Mouse (Mus musculus): ENCODE data around the gene Surf4. TPM values are rescaled to one million over a fixed set of nuclear protein-coding genes. Genes with fewer than 3 reads are reported as not detected.

The Surf4 gene
- 185 and 187 TPM in 2 replicates for polyA plus RNA-seq (2016; fragmentation: Nextera tagmentation; extraction: Ambion mirVana)

DNA sequence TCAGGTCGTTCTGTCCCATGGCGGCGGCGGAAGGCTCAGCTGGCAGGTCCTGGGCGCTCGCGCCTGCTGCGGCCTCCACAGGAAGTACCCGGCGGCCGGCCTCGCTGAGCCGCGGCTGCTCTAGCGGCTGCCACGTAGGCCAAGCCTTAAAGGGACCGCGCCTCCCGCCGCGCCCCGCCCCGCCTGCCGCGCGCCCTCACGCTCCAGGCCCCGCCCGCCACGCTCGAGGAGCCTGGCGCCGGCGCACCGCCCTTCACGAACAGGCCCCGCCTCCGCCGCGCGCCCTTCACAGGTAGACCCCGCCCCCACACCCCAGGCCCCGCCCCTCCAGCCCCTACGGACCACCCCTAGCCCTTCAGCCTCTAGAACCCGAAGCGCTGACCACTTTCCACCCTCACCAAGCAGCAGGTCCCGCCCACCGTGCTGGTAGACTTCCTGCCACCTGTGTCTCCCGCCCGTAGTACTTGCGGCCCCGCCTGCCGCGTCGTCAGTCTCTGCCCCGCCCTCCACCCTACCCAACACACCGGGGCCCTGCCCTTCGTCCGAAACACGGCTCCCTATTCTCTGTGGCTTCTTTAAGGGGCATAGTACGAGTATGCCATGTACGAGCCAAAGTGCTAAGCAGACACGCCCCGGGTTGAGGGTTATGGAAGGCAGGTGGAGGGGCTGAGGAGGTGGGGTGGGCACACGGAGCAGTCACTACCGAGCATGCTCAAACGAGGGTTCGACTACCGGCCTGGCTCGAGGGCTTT lies at the start of gene Surf4, which contains the start of gene Stkld1:
TSS of gene Surf4 (minus strand) at position 625 of the 752 bp plus-strand sequence.
TSS of gene Stkld1 (plus strand) at position 744 of the 752 bp plus-strand sequence.
- Histone ChIP-seq H3K36me3 (peaks cover 29% of the 10 kb centered on the region), H3K4me3 (peak within 1 kb of the TSS; percentile 97), H3K9me3 (no peaks in the 10 kb centered on the region), H3K4me1 (peaks cover 14% of the 10 kb centered on the region; the same call in 1 of the 2 replicates), H3K4me2 (replicated peaks) (peak within 1 kb of the TSS; percentile 72), H3K27me3 (no peaks in the 10 kb centered on the region), H3K27ac (peak within 1 kb of the TSS; percentile 88), H3K9ac (peak within 1 kb of the TSS; percentile 95)
- 2% methylated on average over 61 of the region's 70 CpGs for WGBS
- ATAC-seq (ENCODE audit: insufficient number of reproducible peaks, insufficient read depth, low FRiP score, low TSS enrichment): peak; percentile 91

DNA sequence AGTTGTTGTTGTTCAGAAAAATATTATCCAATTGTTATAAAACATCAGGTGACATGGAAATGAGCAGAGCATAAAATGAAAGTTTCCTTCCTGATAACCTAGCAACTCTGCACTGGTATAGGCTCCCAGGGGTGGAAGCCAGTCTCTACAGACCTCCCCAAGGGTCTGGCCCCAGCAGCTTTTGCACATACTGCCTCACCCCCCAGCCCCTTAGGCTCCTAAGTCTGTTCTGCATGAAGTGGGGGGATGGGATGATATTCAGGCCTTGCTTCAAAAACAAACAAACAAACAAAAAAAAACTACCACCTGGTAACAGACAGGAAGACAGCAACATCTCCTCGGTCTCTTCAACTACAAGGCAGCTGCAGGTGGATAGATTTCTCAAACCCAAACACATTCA lies 46.6 kb upstream of the Surf4 start:
- Histone ChIP-seq H3K9me3 (no peaks in the 10 kb centered on the region), H3K9ac (no peak overlapping the region), H3K4me1 (no peaks in the 10 kb centered on the region), H3K4me3 (no peak overlapping the region), H3K27ac (no peak overlapping the region), H3K27me3 (no peaks in the 10 kb centered on the region), H3K36me3 (no peaks in the 10 kb centered on the region), H3K4me2 (replicated peaks) (no peak overlapping the region)
- ATAC-seq (ENCODE audit: insufficient number of reproducible peaks, insufficient read depth, low FRiP score, low TSS enrichment): no peak
- 59% methylated on average over 1 of the region's 1 CpGs for WGBS

DNA sequence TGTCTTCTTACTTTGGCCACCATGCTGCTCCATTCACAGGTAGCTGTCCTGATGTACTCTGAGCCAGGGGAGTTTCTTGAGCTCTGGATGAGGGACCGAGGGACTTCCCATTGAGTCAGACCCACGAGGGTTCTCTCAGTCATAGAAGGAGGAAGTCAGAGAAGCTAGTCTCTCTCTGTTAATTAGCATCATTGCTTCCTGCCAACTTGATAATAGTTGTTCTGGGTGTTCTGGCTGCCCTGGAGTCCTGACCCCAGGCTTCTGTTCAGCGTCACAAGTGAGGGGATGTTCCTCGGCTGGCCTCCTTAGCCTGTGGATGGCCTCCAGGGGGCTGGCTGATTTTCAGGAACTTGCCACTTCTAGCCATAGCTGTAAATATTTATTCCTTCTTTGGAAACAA lies 40.2 kb upstream of the Surf4 start:
- H3K4me3 ChIP-seq: no peak overlapping the region
- 44% methylated on average over 4 of the region's 4 CpGs for WGBS
- H3K9me3 ChIP-seq: no peaks in the 10 kb centered on the region
- H3K27ac ChIP-seq: no peak overlapping the region
- no peak for ATAC-seq (ENCODE audit: insufficient number of reproducible peaks, insufficient read depth, low FRiP score, low TSS enrichment)
- H3K4me1 ChIP-seq: no peaks in the 10 kb centered on the region
- H3K27me3 ChIP-seq: 0 out of 2 replicates have a peak, but pooled peaks cover 9% of the 10 kb centered on the region
- H3K4me2 ChIP-seq (replicated peaks): no peak overlapping the region
- H3K9ac ChIP-seq: no peak overlapping the region
- no peaks in the 10 kb centered on the region for H3K36me3 ChIP-seq

DNA sequence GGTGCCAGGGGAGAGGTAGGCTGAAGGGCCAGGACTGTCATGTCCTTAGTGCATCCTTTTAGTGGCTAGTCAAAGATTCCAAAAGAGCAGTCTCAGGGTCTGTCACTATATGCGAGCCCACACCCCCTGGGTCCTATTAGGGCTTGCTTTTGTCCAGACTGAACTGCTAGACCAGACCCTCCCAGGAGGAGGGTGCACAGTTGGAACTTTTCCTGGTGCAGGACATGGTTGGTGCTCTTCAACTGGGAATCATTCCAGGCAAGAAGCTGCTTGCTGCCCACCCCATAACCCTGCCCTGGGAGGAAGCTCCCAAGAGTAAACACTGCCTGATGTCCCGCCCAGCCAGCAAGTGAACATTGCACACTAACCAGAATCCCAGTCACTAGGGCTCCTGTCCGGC lies 39.4 kb upstream of the Surf4 start, which contains the start of gene Adamts13:
TSS of gene Adamts13 (plus strand) at position 301 of the 400 bp plus-strand sequence.
- Histone ChIP-seq H3K4me1 (no peaks in the 10 kb centered on the region), H3K4me2 (replicated peaks) (no peak within 1 kb of the TSS), H3K36me3 (no peaks in the 10 kb centered on the region), H3K27me3 (0 out of 2 replicates have a peak, but pooled peaks cover 9% of the 10 kb centered on the region), H3K27ac (no peak within 1 kb of the TSS), H3K4me3 (no peak within 1 kb of the TSS), H3K9me3 (no peaks in the 10 kb centered on the region), H3K9ac (no peak within 1 kb of the TSS)
- ATAC-seq (ENCODE audit: insufficient number of reproducible peaks, insufficient read depth, low FRiP score, low TSS enrichment): no peak
- 74% methylated on average over 3 of the region's 3 CpGs for WGBS

DNA sequence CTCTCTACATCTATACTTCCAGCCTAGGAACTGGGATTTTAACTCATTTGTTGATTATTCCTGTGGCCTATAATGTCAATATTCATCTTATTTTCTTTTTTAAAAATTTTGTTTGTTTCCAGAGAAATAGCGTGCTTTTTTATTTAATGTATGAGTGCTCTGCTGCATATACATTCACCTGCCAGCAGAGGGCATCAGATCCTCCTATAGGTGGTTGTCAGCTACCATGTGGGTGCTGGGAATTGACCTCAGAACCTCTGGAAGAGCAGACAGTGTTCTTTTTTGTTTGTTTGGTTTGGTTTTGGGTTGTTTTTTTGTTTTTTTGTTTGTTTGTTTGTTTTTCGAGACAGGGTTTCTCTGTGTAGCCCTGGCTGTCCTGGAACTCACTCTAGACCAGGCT lies 33.5 kb upstream of the Surf4 start:
- H3K36me3 ChIP-seq: 0 out of 2 replicates have a peak, but pooled peaks cover 2% of the 10 kb centered on the region
- H3K4me2 ChIP-seq (replicated peaks): no peak overlapping the region
- H3K4me3 ChIP-seq: no peak overlapping the region
- ATAC-seq (ENCODE audit: insufficient number of reproducible peaks, insufficient read depth, low FRiP score, low TSS enrichment): no peak
- peaks cover 13% of the 10 kb centered on the region for H3K4me1 ChIP-seq
- H3K9ac ChIP-seq: no peak overlapping the region
- H3K27me3 ChIP-seq: 0 out of 2 replicates have a peak, but pooled peaks cover 4% of the 10 kb centered on the region
- H3K9me3 ChIP-seq: no peaks in the 10 kb centered on the region
- no peak overlapping the region for H3K27ac ChIP-seq
- 77% methylated on average over 2 of the region's 2 CpGs for WGBS

DNA sequence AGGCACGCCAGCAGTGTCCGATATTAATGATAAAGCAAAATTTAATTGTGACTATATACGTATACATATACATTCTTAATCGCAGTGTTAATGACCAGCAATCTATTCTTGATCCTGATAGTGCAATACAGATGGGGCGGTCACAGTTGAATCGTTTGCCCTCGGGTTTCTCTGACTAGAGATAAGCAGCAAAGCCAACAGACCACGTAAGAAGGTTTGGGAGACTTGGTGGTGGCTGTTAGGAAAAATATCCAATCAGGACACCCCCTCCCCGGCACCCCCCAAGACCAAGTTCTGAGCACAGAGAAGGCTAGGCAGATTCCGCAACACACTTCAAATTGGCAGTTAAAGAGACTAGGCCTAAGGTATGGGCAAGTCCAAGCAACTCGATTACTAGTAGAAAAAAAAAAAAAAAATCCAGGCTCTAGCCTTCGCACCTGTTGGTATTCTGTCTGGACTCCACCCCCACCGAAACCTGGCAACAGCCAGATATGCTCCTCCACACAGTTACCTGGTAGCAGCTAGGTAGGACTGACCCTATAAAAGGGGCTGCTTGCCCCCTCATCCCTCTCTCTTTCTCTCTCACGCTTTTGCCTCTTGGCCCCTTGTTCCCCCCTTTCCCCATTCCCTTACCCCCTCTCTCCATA lies 31.1 kb upstream of the Surf4 start:
- 18% methylated on average over 14 of the region's 14 CpGs for WGBS
- H3K9me3 ChIP-seq: no peaks in the 10 kb centered on the region
- no peak for ATAC-seq (ENCODE audit: insufficient number of reproducible peaks, insufficient read depth, low FRiP score, low TSS enrichment)

DNA sequence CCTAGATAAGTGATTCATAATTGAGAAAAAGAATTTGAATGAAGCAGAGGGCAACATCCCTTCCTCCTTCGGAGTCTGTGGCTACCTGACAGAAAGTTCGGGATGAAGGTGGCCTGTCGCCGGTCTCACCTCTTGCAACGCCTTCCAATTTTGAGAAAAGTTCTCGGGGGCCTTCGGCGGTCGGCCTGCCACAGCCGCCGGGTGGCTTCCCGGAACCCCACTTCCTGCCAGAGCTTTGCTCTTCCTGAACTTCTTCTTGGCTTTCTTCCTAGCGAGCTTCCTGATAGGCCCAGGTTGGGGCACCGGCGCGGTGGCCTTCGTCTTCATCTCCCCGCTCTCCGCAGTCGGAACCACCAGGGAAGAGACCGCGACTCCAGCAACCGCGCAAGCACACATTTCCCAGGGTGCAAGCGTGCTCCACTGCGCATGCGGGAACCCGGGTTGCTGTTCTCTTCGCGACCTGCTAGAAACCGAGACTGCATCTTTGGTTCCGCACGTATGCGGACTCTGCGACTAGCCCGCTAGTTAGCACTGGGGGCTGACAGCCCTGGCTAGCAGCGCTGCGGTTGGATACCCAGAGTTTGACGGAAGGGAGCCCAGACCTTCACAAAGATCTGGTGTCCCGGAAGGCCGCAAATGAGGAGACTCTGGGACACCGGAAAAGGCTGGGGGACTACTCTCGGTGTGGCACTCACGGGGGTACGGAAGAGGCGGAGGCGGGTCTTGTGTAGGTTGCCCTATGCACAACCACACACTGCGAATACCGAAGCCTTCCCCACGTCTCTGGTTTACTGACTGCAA lies 30.4 kb upstream of the Surf4 start, which contains the start of gene Rexo4:
TSS of gene Rexo4 (minus strand) at position 464 of the 801 bp plus-strand sequence.
- no peaks in the 10 kb centered on the region for H3K9me3 ChIP-seq
- peak; percentile 94 for ATAC-seq (ENCODE audit: insufficient number of reproducible peaks, insufficient read depth, low FRiP score, low TSS enrichment)
- peak within 1 kb of the TSS; percentile 80 for H3K4me3 ChIP-seq
- peak within 1 kb of the TSS; percentile 82 for H3K4me2 ChIP-seq (replicated peaks)
- peak within 1 kb of the TSS; percentile 97 for H3K27ac ChIP-seq
- H3K27me3 ChIP-seq: no peaks in the 10 kb centered on the region
- under 1% methylated on average over 50 of the region's 50 CpGs for WGBS
- peaks cover 29% of the 10 kb centered on the region for H3K36me3 ChIP-seq
- H3K9ac ChIP-seq: peak within 1 kb of the TSS; percentile 79
- peaks cover 19% of the 10 kb centered on the region for H3K4me1 ChIP-seq

More for the DNA sequence above, 31.1 kb upstream of the Surf4 start:
- H3K9ac ChIP-seq: peak overlapping the region; percentile 79
- peak overlapping the region; percentile 80 for H3K4me3 ChIP-seq
- H3K36me3 ChIP-seq: peaks cover 24% of the 10 kb centered on the region
- peak overlapping the region; percentile 82 for H3K4me2 ChIP-seq (replicated peaks)
- no peaks in the 10 kb centered on the region for H3K27me3 ChIP-seq
- H3K27ac ChIP-seq: peak overlapping the region; percentile 97
- peaks cover 19% of the 10 kb centered on the region for H3K4me1 ChIP-seq

DNA sequence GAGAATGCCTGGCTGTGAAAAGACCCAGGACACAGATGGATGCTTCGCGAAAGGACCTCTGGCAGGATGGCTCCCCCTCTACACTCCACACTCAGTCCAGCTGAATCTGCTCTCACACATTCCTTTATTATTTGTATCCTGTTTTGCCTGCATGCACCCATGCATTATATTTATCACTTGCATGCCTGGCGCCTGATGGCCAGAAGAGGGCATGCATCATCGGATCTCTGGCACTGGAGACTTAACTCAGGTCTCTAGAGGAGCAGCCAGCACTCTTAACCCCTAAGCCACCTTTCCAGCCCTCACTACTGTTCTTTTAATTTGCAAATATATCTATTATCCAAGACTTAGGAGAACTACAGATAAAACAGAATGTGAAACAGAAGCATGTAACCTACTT lies 27.0 kb upstream of the Surf4 start:
- no peak overlapping the region for H3K9ac ChIP-seq
- H3K4me2 ChIP-seq (replicated peaks): no peak overlapping the region
- H3K4me1 ChIP-seq: peaks cover 19% of the 10 kb centered on the region
- H3K9me3 ChIP-seq: no peaks in the 10 kb centered on the region
- H3K36me3 ChIP-seq: peaks cover 60% of the 10 kb centered on the region
- H3K27ac ChIP-seq: no peak overlapping the region
- no peak for ATAC-seq (ENCODE audit: insufficient number of reproducible peaks, insufficient read depth, low FRiP score, low TSS enrichment)
- no peak overlapping the region for H3K4me3 ChIP-seq
- WGBS: 79% methylated on average over 4 of the region's 4 CpGs
- H3K27me3 ChIP-seq: no peaks in the 10 kb centered on the region

DNA sequence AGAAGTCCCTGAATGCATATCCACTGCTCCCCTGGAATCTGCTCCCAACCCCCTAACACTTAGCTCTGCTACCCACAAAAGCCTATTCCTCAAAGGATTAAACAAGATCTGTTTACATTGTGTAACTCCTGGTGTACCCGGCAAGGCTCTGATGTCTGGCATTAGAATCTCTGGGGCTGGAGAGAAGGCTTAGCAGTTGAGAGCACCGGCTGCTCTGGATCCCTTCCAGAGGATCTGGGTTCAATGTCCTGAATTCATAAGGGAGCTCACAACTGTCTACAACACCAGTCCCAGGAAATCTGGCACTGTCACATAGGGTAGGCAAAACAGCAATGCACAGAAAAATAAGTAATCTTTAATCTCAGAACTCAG lies 23.7 kb upstream of the Surf4 start:
- no peak overlapping the region for H3K27ac ChIP-seq
- no peaks in the 10 kb centered on the region for H3K27me3 ChIP-seq
- no peak overlapping the region for H3K9ac ChIP-seq
- no peak for ATAC-seq (ENCODE audit: insufficient number of reproducible peaks, insufficient read depth, low FRiP score, low TSS enrichment)
- WGBS: 89% methylated on average over 2 of the region's 2 CpGs
- peaks cover 92% of the 10 kb centered on the region for H3K36me3 ChIP-seq
- no peaks in the 10 kb centered on the region for H3K9me3 ChIP-seq
- no peak overlapping the region for H3K4me3 ChIP-seq
- H3K4me2 ChIP-seq (replicated peaks): no peak overlapping the region
- H3K4me1 ChIP-seq: peaks cover 7% of the 10 kb centered on the region; the same call in 1 of the 2 replicates

DNA sequence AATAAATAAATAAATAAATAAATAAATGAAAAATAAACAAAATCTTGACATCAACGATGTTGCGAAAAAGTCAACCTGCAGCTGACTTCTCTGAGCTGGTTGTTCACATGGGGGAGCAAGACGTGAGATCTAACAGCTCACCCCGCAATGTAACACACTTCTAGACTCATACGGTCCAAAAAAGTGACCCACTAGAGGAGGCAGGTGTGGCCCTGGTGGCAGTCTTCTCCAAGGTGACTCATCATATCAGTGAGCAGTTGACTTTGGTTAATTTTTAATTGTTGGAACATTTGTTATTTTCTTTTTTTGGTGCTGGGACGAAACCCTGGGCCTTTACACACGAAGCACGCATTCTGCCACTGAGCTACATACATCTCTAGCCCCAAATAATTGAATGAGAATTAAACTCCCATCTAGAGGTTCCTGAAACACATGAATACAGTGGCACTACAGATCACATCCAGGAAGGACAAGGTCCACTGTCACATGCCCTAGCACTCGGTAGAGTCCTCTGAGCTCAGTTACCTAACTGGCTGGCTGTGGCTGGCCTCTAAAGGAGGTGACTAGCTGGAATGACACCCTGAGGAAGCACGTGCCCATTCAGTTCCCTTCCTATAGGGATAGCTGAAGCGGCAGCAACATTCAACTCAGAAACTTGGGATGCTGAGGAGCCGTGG lies 23.2 kb upstream of the Surf4 start:
- Histone ChIP-seq H3K4me3 (no peak overlapping the region), H3K4me2 (replicated peaks) (no peak overlapping the region), H3K27ac (no peak overlapping the region), H3K27me3 (no peaks in the 10 kb centered on the region), H3K36me3 (peaks cover 92% of the 10 kb centered on the region), H3K9ac (no peak overlapping the region), H3K4me1 (peaks cover 3% of the 10 kb centered on the region; the same call in 1 of the 2 replicates), H3K9me3 (no peaks in the 10 kb centered on the region)
- ATAC-seq (ENCODE audit: insufficient number of reproducible peaks, insufficient read depth, low FRiP score, low TSS enrichment): no peak
- WGBS: 95% methylated on average over 12 of the region's 12 CpGs

Data from embryonic facial prominence, embryonic 12.5 days (tissue).